Mouse (Mus musculus) megakaryocyte, adult 5-6 weeks (primary cell): ENCODE results near the gene Wasf3. TPM values are rescaled to one million over a fixed set of nuclear protein-coding genes. Genes with fewer than 3 reads are reported as not detected.

ENCODE experiments used
- ATAC-seq: 2 replicates; pipeline ENCODE4 v1.8.0; 2016; ENCODE audit warnings: mild to moderate bottlenecking, inconsistent platforms; ENCODE audit not compliant: poor library complexity, severe bottlenecking
- total RNA-seq, 2 experiments: library from RNA; stranded (forward) in 1 of 2; stranded (reverse) in 1 of 2; fragments of 153-499, 151-499 nt in 1 of 2; fragments of 221-1000, 200-1000 nt in 1 of 2; gene quantifications; 2 replicates each; pipeline versions ENCODE4 v1.2.3 to v1.2.4; 2015 to 2017

The Wasf3 gene
- total RNA-seq (2015) (not detected in 2 replicates), total RNA-seq (2017) (not detected in 2 replicates)

- ATAC-seq: no peak
Observed at GRCm38 (mm10) chr5:146384935-146385591, at the start of gene Wasf3. Gene Wasf3, plus strand, starts transcription at chr5:146384985.

- ATAC-seq: no peak
Observed at GRCm38 (mm10) chr5:146338064-146338463, 46.7 kb upstream of the Wasf3 start.

- ATAC-seq: no peak
Observed at GRCm38 (mm10) chr5:146340037-146340436, 44.7 kb upstream of the Wasf3 start.

GRCm38 (mm10) chr5:146344911-146345686 is 39.7 kb upstream of the Wasf3 start:
- no peak for ATAC-seq

- no peak for ATAC-seq
Observed at GRCm38 (mm10) chr5:146347081-146347480, 37.7 kb upstream of the Wasf3 start.

GRCm38 (mm10) chr5:146349183-146349582 is 35.6 kb upstream of the Wasf3 start:
- no peak for ATAC-seq

GRCm38 (mm10) chr5:146350784-146351183 is 34.0 kb upstream of the Wasf3 start:
- no peak for ATAC-seq

- ATAC-seq: no peak
Observed at GRCm38 (mm10) chr5:146352006-146352405, 32.8 kb upstream of the Wasf3 start.

GRCm38 (mm10) chr5:146360386-146360785 is 24.4 kb upstream of the Wasf3 start:
- ATAC-seq: no peak

- no peak for ATAC-seq
Observed at GRCm38 (mm10) chr5:146362711-146363110, 22.1 kb upstream of the Wasf3 start.

- ATAC-seq: no peak
Observed at GRCm38 (mm10) chr5:146368356-146368755, 16.4 kb upstream of the Wasf3 start.

- no peak for ATAC-seq
Observed at GRCm38 (mm10) chr5:146368971-146369370, 15.8 kb upstream of the Wasf3 start.

GRCm38 (mm10) chr5:146370794-146371193 is 14.0 kb upstream of the Wasf3 start:
- ATAC-seq: no peak

- ATAC-seq: no peak
Observed at GRCm38 (mm10) chr5:146373238-146373637, 11.5 kb upstream of the Wasf3 start.

GRCm38 (mm10) chr5:146376601-146377000 is 8.2 kb upstream of the Wasf3 start:
- ATAC-seq: no peak

GRCm38 (mm10) chr5:146380041-146380440 is 4.7 kb upstream of the Wasf3 start:
- ATAC-seq: no peak

GRCm38 (mm10) chr5:146382268-146382667 is 2.5 kb upstream of the Wasf3 start:
- no peak for ATAC-seq

GRCm38 (mm10) chr5:146383401-146383800 is 1.4 kb upstream of the Wasf3 start:
- ATAC-seq: no peak

- no peak for ATAC-seq
Observed at GRCm38 (mm10) chr5:146385989-146386388, 1.2 kb downstream of the Wasf3 start.

GRCm38 (mm10) chr5:146386906-146387305 is 2.1 kb downstream of the Wasf3 start:
- no peak for ATAC-seq

- no peak for ATAC-seq
Observed at GRCm38 (mm10) chr5:146394563-146394962, 9.8 kb downstream of the Wasf3 start.

- no peak for ATAC-seq
Observed at GRCm38 (mm10) chr5:146397253-146397652, 12.5 kb downstream of the Wasf3 start.
